ENCODE assay signal across 8 mouse cellular contexts in genomic region chr9:122311051-122311760, GRCm38 (mm10). TPM values are rescaled to one million over a fixed set of nuclear protein-coding genes. Genes with fewer than 3 reads are reported as not detected.
DNase-seq lines count a peak whose midpoint lies in the region; ATAC-seq lines count a peak whose summit lies in the region.

No protein-coding gene starts in this region.

- peak overlapping the region; percentile 89 for H3K27ac ChIP-seq in hindbrain, embryonic 10.5 days
- peak overlapping the region; percentile 79 for H3K27ac ChIP-seq in limb, embryonic 13.5 days
- H3K27ac ChIP-seq in neural tube, embryonic 14.5 days (ENCODE audit: low read depth, low read length), result peak overlapping the region; percentile 12; the same call in 1 of the 2 replicates

- H3K27me3 ChIP-seq in hindbrain, embryonic 10.5 days (ENCODE audit: insufficient read depth, poor library complexity, severe bottlenecking), result no peaks in the 10 kb centered on the region
- 0 out of 2 replicates have a peak, but pooled peaks cover 2% of the 10 kb centered on the region for H3K27me3 ChIP-seq in limb, embryonic 13.5 days
- no peaks in the 10 kb centered on the region for H3K27me3 ChIP-seq in neural tube, embryonic 14.5 days (ENCODE audit: control insufficient read depth, insufficient read depth, low read length)

- WGBS in hindbrain, embryonic 10.5 days, result 78% methylated on average over 7 of the region's 7 CpGs
- 68% methylated on average over 7 of the region's 7 CpGs for WGBS in limb, embryonic 13.5 days
- 81% methylated on average over 7 of the region's 7 CpGs for WGBS in neural tube, embryonic 14.5 days

- no peaks in the 10 kb centered on the region for H3K36me3 ChIP-seq in hindbrain, embryonic 10.5 days
- H3K36me3 ChIP-seq in limb, embryonic 13.5 days, result no peaks in the 10 kb centered on the region
- no peaks in the 10 kb centered on the region for H3K36me3 ChIP-seq in neural tube, embryonic 14.5 days (ENCODE audit: control insufficient read depth, insufficient read depth, low read length)

- peaks cover 20% of the 10 kb centered on the region for H3K4me1 ChIP-seq in hindbrain, embryonic 10.5 days (replicated peaks)
- H3K4me1 ChIP-seq in limb, embryonic 13.5 days, result peaks cover 11% of the 10 kb centered on the region
- no peaks in the 10 kb centered on the region for H3K4me1 ChIP-seq in neural tube, embryonic 14.5 days (ENCODE audit: control insufficient read depth, insufficient read depth, low read length)

- DNase-seq in CD4-positive, CD25-positive, alpha-beta regulatory T cell, adult 2 months (ENCODE audit: low read depth, low spot score), result peak; percentile 5
- peak; percentile 69 to 73 for DNase-seq in adrenal gland, postnatal 36 days
- DNase-seq in hindbrain, embryonic 10.5 days (ENCODE audit: low spot score), result no peak
- DNase-seq in layer of hippocampus, adult 11-12 months (ENCODE audit: low spot score), result no peak
- DNase-seq in layer of hippocampus, adult 18-20 months (ENCODE audit: low spot score in 2 of 2), result no peak

- ATAC-seq in CD4-positive, CD25-positive, alpha-beta regulatory T cell, adult 4 months, result no peak
- peak; percentile 45 for ATAC-seq in limb, embryonic 13.5 days (ENCODE audit: low FRiP score, low read depth)
- ATAC-seq in neural tube, embryonic 14.5 days (ENCODE audit: low read depth), result no peak

- peak overlapping the region; percentile 62 for H3K4me2 ChIP-seq in limb, embryonic 13.5 days (replicated peaks)
- peak overlapping the region; percentile 52 for H3K4me2 ChIP-seq in neural tube, embryonic 14.5 days (ENCODE audit: low read depth, low read length)

- no peaks in the 10 kb centered on the region for H3K9me3 ChIP-seq in hindbrain, embryonic 10.5 days
- H3K9me3 ChIP-seq in limb, embryonic 13.5 days, result no peaks in the 10 kb centered on the region
- H3K9me3 ChIP-seq in neural tube, embryonic 14.5 days (ENCODE audit: control insufficient read depth, low read length), result no peaks in the 10 kb centered on the region

- peak overlapping the region; percentile 67 for H3K9ac ChIP-seq in limb, embryonic 13.5 days
- 0 out of 2 replicates have a peak overlapping the region, but pooled peaks have one; percentile 32 for H3K9ac ChIP-seq in neural tube, embryonic 14.5 days (replicated peaks; ENCODE audit: low read depth, low read length)

- H3K4me3 ChIP-seq in hindbrain, embryonic 10.5 days, result peak overlapping the region; percentile 54
- peak overlapping the region; percentile 47 for H3K4me3 ChIP-seq in limb, embryonic 13.5 days
- H3K4me3 ChIP-seq in neural tube, embryonic 14.5 days (ENCODE audit: low read depth, low read length), result no peak overlapping the region

RNA-seq across cellular contexts. Expression of gene Ano10, which starts 17.0 kb away (rescaled TPM):
- 10 to 100 TPM; 18.2 to 22.9 TPM for polyA plus RNA-seq in CD4-positive, CD25-positive, alpha-beta regulatory T cell, adult 4 months (2017; shearing (Covaris generic))
- total RNA-seq in adrenal gland, postnatal 36 days (2021), result 10 to 100 TPM; 61.7 to 95.9 TPM
- polyA plus RNA-seq in hindbrain, embryonic 10.5 days (2016; fragmentation: Nextera tagmentation; extraction: Ambion mirVana), result 38.2 and 46.9 TPM in 2 replicates
- 37.1 and 38.0 TPM in 2 replicates for polyA plus RNA-seq in limb, embryonic 13.5 days (2015; fragmentation: Nextera tagmentation; extraction: Ambion mirVana)
- 48.1 and 53.1 TPM in 2 replicates for polyA plus RNA-seq in neural tube, embryonic 14.5 days (2014; fragmentation: Nextera tagmentation; extraction: Ambion mirVana)
- total RNA-seq in layer of hippocampus, adult 18-20 months (2021), result 10 to 100 TPM; 23.8 to 26.4 TPM

RNA-seq across cellular contexts. Expression of gene Abhd5, which starts 40.2 kb away (rescaled TPM):
- polyA plus RNA-seq in CD4-positive, CD25-positive, alpha-beta regulatory T cell, adult 4 months (2017; shearing (Covaris generic)), result 10 to 100 TPM; 15.8 to 17.5 TPM
- 100 to 1,000 TPM in 1 of 2 experiments, 10 to 100 TPM in 1; 91.9 to 117 TPM for total RNA-seq in adrenal gland, postnatal 36 days (2021)
- polyA plus RNA-seq in hindbrain, embryonic 10.5 days (2016; fragmentation: Nextera tagmentation; extraction: Ambion mirVana), result 16.0 and 19.2 TPM in 2 replicates
- 27.7 and 29.5 TPM in 2 replicates for polyA plus RNA-seq in limb, embryonic 13.5 days (2015; fragmentation: Nextera tagmentation; extraction: Ambion mirVana)
- 23.4 and 34.4 TPM in 2 replicates for polyA plus RNA-seq in neural tube, embryonic 14.5 days (2014; fragmentation: Nextera tagmentation; extraction: Ambion mirVana)
- total RNA-seq in layer of hippocampus, adult 18-20 months (2021), result 10 to 100 TPM; 15.6 to 17.2 TPM

Comparison
In these comparisons a context has a peak if more than half of its experiments do, and no peak if none do; other contexts are left out.
1. DNase-seq: peak in CD4-positive, CD25-positive, alpha-beta regulatory T cell, adult 2 months (single experiment) and adrenal gland, postnatal 36 days (2 of 2); none in hindbrain, embryonic 10.5 days (single experiment), layer of hippocampus, adult 11-12 months (single experiment) and layer of hippocampus, adult 18-20 months (0 of 2).
2. H3K27ac ChIP-seq: peak in every context shown above with its lines; median percentile 89 in hindbrain, embryonic 10.5 days; 79 in limb, embryonic 13.5 days; 12 in neural tube, embryonic 14.5 days.